Mouse (Mus musculus) embryonic stem cell, embryonic (primary cell): ENCODE results near the gene Zfp961.
"Not testable (repeated sequence)": the region's sequence is repeated elsewhere in the genome, so short reads cannot be mapped to it uniquely, and the experiment has no call there.

ENCODE experiments used
- CTCF ChIA-PET, 4 experiments: fragments of 300-600 bp in 2 of 4; fragments of 350-600 bp in 2 of 4; sonication (Branson Sonifier 250); formaldehyde crosslinking; loops; one replicate each; lab custom pipeline; 2022; ENCODE audit warnings: inconsistent platforms in 2 of 4; lab: Charles Lee
- POLR2A ChIA-PET, 4 experiments: fragments of 300-600 bp in 2 of 4; fragments of 350-600 bp in 2 of 4; sonication (Branson Sonifier 250); formaldehyde crosslinking; loops; one replicate each; lab custom pipeline; 2022; ENCODE audit warnings: antibody characterized with exemption in 4 of 4, inconsistent platforms in 1 of 4; lab: Charles Lee

The Zfp961 gene

GRCm38 (mm10) chr8:71950482-71951221 lies at the start of gene Zfp961:
TSS of gene Zfp961 (plus strand) at chr8:71951038.
- POLR2A ChIA-PET: interaction anchor here (0.7 to 8.8 kb wide), 26 partner anchors 9 to 383 kb away, joined by 3 to 132 read pairs (median 6); partner anchors contain the start of genes Zfp617 (in 2 of the 4), Zfp709 (in 2 of the 4), Zfp882 (in 2 of the 4) and Klf2 (in 1 of the 4)
- CTCF ChIA-PET: interaction anchor here in 1 of 4 experiments (1.6 kb wide), 1 partner anchor 20 kb away, joined by 5 read pairs; no protein-coding TSS in a partner anchor

GRCm38 (mm10) chr8:71903084-71903483 lies 47.8 kb upstream of the Zfp961 start:
- CTCF ChIA-PET: not testable (repeated sequence)
- POLR2A ChIA-PET: interaction anchor here in 1 of 4 experiments (0.6 kb wide), 1 partner anchor 54 kb away, joined by 3 read pairs; no protein-coding TSS in a partner anchor

- POLR2A ChIA-PET: interaction anchor here in 1 of 4 experiments (0.9 to 2.2 kb wide), 4 partner anchors 11 to 17 kb away, joined by 4 to 38 read pairs (median 9); no protein-coding TSS in a partner anchor
These were observed 44.0 kb upstream of the Zfp961 start for GRCm38 (mm10) chr8:71906809-71907208.

GRCm38 (mm10) chr8:71907798-71908257 lies 43.0 kb upstream of the Zfp961 start:
- CTCF ChIA-PET: interaction anchor here in 2 of 4 experiments (0.6 to 1.5 kb wide), 4 partner anchors 15 to 77 kb away, joined by 3 to 7 read pairs (median 4); partner anchors contain the start of gene Zfp709 (in 1 of the 2)
- POLR2A ChIA-PET: interaction anchor here (0.7 to 2.2 kb wide), 30 partner anchors 10 to 229 kb away, joined by 3 to 42 read pairs (median 5); partner anchors contain the start of genes Zfp709 (in 2 of the 4) and Zfp961 (in 2 of the 4)

More at GRCm38 (mm10) chr8:71906809-71907208, 44.0 kb upstream of the Zfp961 start:
- CTCF ChIA-PET: no interaction called here

- POLR2A ChIA-PET: interaction anchor here (0.7 to 2.2 kb wide), 33 partner anchors 9 to 228 kb away, joined by 3 to 42 read pairs (median 5); partner anchors contain the start of genes Zfp709 (in 2 of the 4) and Zfp961 (in 2 of the 4)
- CTCF ChIA-PET: interaction anchor here in 3 of 4 experiments (0.6 to 1.5 kb wide), 7 partner anchors 14 to 76 kb away, joined by 3 to 7 read pairs (median 3); partner anchors contain the start of gene Zfp709 (in 1 of the 3)
These were observed 42.3 kb upstream of the Zfp961 start, which contains the start of the genes Zfp882 and Zfp617 for GRCm38 (mm10) chr8:71908309-71909261. TSS of gene Zfp882 (plus strand) at chr8:71908608. TSS of gene Zfp617 (plus strand) at chr8:71908635.

GRCm38 (mm10) chr8:71912286-71912685 lies 38.6 kb upstream of the Zfp961 start:
- ChIA-PET POLR2A (no interaction called here), CTCF (no interaction called here)

GRCm38 (mm10) chr8:71922567-71923401 lies 28.1 kb upstream of the Zfp961 start:
- POLR2A ChIA-PET: interaction anchor here (0.5 to 4.1 kb wide), 62 partner anchors 9 to 396 kb away, joined by 3 to 49 read pairs (median 4); partner anchors contain the start of genes Zfp617 (in 4 of the 4), Zfp882 (in 4 of the 4), Zfp961 (in 3 of the 4) and Klf2 (in 2 of the 4)
- CTCF ChIA-PET: interaction anchor here in 2 of 4 experiments (0.6 to 1.5 kb wide), 5 partner anchors 14 to 1126 kb away, joined by 3 to 7 read pairs (median 4); partner anchors contain the start of genes Zfp617 (in 1 of the 2) and Zfp882 (in 1 of the 2)

GRCm38 (mm10) chr8:71925791-71926190 lies 25.0 kb upstream of the Zfp961 start:
- ChIA-PET CTCF (interaction anchor here in 2 of 4 experiments (0.7 kb wide), 2 partner anchors 13 to 228 kb away, joined by 3 to 4 read pairs; no protein-coding TSS in a partner anchor), POLR2A (interaction anchor here in 3 of 4 experiments (0.6 to 1.6 kb wide), 6 partner anchors 9 to 269 kb away, joined by 3 read pairs; partner anchors contain the start of genes Zfp617 (in 1 of the 3) and Zfp882 (in 1 of the 3))

GRCm38 (mm10) chr8:71926551-71926950 lies 24.3 kb upstream of the Zfp961 start:
- POLR2A ChIA-PET: interaction anchor here (0.6 to 1.6 kb wide), 11 partner anchors 8 to 270 kb away, joined by 3 to 6 read pairs (median 3); partner anchors contain the start of genes Zfp617 (in 1 of the 4) and Zfp882 (in 1 of the 4)
- CTCF ChIA-PET: interaction anchor here in 2 of 4 experiments (0.7 kb wide), 2 partner anchors 12 to 227 kb away, joined by 3 to 4 read pairs; no protein-coding TSS in a partner anchor

- CTCF ChIA-PET: no interaction called here
These were observed 23.1 kb upstream of the Zfp961 start for GRCm38 (mm10) chr8:71927779-71928178.

GRCm38 (mm10) chr8:71938037-71938436 lies 12.8 kb upstream of the Zfp961 start:
- POLR2A ChIA-PET: interaction anchor here in 2 of 4 experiments (0.6 to 6.1 kb wide), 7 partner anchors 13 to 44 kb away, joined by 3 to 53 read pairs (median 3); partner anchors contain the start of gene Zfp961 (in 1 of the 2)
- CTCF ChIA-PET: not testable (repeated sequence)

More at GRCm38 (mm10) chr8:71927779-71928178, 23.1 kb upstream of the Zfp961 start:
- POLR2A ChIA-PET: interaction anchor here in 1 of 4 experiments (1.0 to 1.6 kb wide), 2 partner anchors 13 to 32 kb away, joined by 3 to 4 read pairs; no protein-coding TSS in a partner anchor

GRCm38 (mm10) chr8:71940293-71941208 lies 10.3 kb upstream of the Zfp961 start:
- ChIA-PET POLR2A (interaction anchor here in 3 of 4 experiments (0.6 to 6.1 kb wide), 10 partner anchors 11 to 47 kb away, joined by 3 to 53 read pairs (median 5); partner anchors contain the start of genes Zfp961 (in 2 of the 3), Zfp617 (in 1 of the 3) and Zfp882 (in 1 of the 3)), CTCF (no interaction called here)

GRCm38 (mm10) chr8:71941776-71942175 lies 9.1 kb upstream of the Zfp961 start:
- CTCF ChIA-PET: no interaction called here
- POLR2A ChIA-PET: interaction anchor here in 2 of 4 experiments (0.5 to 6.1 kb wide), 8 partner anchors 10 to 452 kb away, joined by 3 to 53 read pairs (median 4); partner anchors contain the start of genes Zfp961 (in 2 of the 2), Zfp617 (in 1 of the 2) and Zfp882 (in 1 of the 2)

GRCm38 (mm10) chr8:71948624-71949023 lies 2.2 kb upstream of the Zfp961 start:
- POLR2A ChIA-PET: interaction anchor here in 2 of 4 experiments (0.6 to 8.8 kb wide), 4 partner anchors 17 to 31 kb away, joined by 4 to 132 read pairs (median 5); no protein-coding TSS in a partner anchor

More at GRCm38 (mm10) chr8:71948624-71949023, 2.2 kb upstream of the Zfp961 start:
- CTCF ChIA-PET: no interaction called here
